Mouse (Mus musculus) ES-E14 (cell line): ENCODE results near the gene Ahdc1.

Source experiments
- CHD2 ChIP-seq: IDR thresholded peaks from 2 replicates; pipeline ENCODE4 v1.6.1; 2014; ENCODE audit warnings: mild to moderate bottlenecking, low read depth, low read length, inconsistent platforms
- HCFC1 ChIP-seq: IDR thresholded peaks from 2 replicates; pipeline ENCODE4 v1.6.1; 2012; ENCODE audit warnings: low read length, inconsistent platforms, borderline replicate concordance; ENCODE audit not compliant: insufficient read depth
- MAFK ChIP-seq: IDR thresholded peaks from 2 replicates; pipeline ENCODE4 v1.6.1; 2014; ENCODE audit warnings: mild to moderate bottlenecking, low read depth, low read length, inconsistent platforms; ENCODE audit not compliant: insufficient read depth
- ZNF384 ChIP-seq: IDR thresholded peaks from 2 replicates; pipeline ENCODE4 v1.6.1; 2012; ENCODE audit warnings: low read depth, low read length, inconsistent platforms

DNA sequence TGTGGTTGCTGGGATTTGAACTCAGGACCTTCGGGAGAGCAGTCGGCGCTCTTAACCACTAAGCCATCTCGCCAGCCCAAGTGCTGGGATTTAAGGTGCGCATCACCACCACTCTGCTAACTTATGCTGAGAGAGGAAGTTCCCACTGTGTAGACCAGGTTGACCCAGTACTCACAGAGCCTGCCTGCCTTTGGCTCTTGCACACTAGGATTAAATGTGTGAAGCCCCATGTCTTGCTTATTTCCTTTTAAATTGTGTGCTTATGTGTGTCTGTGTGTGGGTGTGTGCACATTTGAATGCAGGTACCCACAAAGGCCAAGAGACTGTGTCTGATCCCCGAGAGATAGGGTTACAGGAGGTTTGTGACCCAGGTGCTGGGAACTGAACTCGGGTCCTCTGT, 95.6 kb downstream of the Ahdc1 start:
- no peak for TF ChIP-seq MAFK
- no peak for TF ChIP-seq CHD2
- TF ChIP-seq HCFC1, result no peak
- TF ChIP-seq ZNF384, result no peak
